ENCODE assay signal across 9 mouse cellular contexts in genomic region chr15:101519792-101520191, GRCm38 (mm10). TPM values are rescaled to one million over a fixed set of nuclear protein-coding genes. Genes with fewer than 3 reads are reported as not detected.
DNase-seq lines count a peak whose midpoint lies in the region; ATAC-seq and TF ChIP-seq lines count a peak whose summit lies in the region.
"Had no signal": no experiment of that assay in that cellular context is flagged by ENCODE, and none has a peak within 500 bp of the region (broad histone marks: within the 10 kb centered on the region; RNA-seq: fewer than 3 reads in every experiment).

No protein-coding gene starts in this region.

- H3K36me3 ChIP-seq in forebrain, embryonic 10.5 days (replicated peaks), result no peaks in the 10 kb centered on the region
- H3K36me3 ChIP-seq in forebrain, embryonic 13.5 days (ENCODE audit: poor library complexity, severe bottlenecking), result no peaks in the 10 kb centered on the region
- H3K36me3 ChIP-seq in ES-E14 (ENCODE audit: control insufficient read depth, insufficient read depth, low read length, poor library complexity, severe bottlenecking), result no peaks in the 10 kb centered on the region

- 17% methylated on average over 2 of the region's 2 CpGs for WGBS in forebrain, embryonic 10.5 days
- 18% methylated on average over 2 of the region's 2 CpGs for WGBS in forebrain, embryonic 13.5 days

- no peak overlapping the region for H3K9ac ChIP-seq in forebrain, embryonic 13.5 days
- H3K9ac ChIP-seq in ES-E14 (ENCODE audit: insufficient read depth, low read depth, low read length, poor library complexity, severe bottlenecking), result no peak overlapping the region

- no peak overlapping the region for H3K4me2 ChIP-seq in forebrain, embryonic 13.5 days

- H3K27me3 ChIP-seq in forebrain, embryonic 10.5 days (ENCODE audit: poor library complexity, severe bottlenecking), result no peaks in the 10 kb centered on the region
- no peaks in the 10 kb centered on the region for H3K27me3 ChIP-seq in forebrain, embryonic 13.5 days

- ATAC-seq in forebrain, embryonic 13.5 days, result no peak

- 0 out of 2 replicates have a peak, but pooled peaks cover 4% of the 10 kb centered on the region for H3K4me1 ChIP-seq in forebrain, embryonic 10.5 days
- H3K4me1 ChIP-seq in forebrain, embryonic 13.5 days, result no peaks in the 10 kb centered on the region
- no peaks in the 10 kb centered on the region for H3K4me1 ChIP-seq in ES-E14 (ENCODE audit: control insufficient read depth in 2 of 2, insufficient read depth in 2 of 2, low read length in 2 of 2, poor library complexity in 1 of 2)

- DNase-seq in forebrain, embryonic 10.5 days (ENCODE audit: extremely low spot score, low spot score), result peak; percentile 74
- peak; percentile 48 for DNase-seq in ES-E14 (ENCODE audit: low read depth, low spot score)
- DNase-seq in cerebellum, adult 8-10 months, result peak; percentile 58
- peak; percentile 80 for DNase-seq in gastrocnemius, postnatal 10 days
- peak; percentile 66 to 84 for DNase-seq in layer of hippocampus, postnatal 14 days (ENCODE audit: low spot score in 2 of 2)
- DNase-seq in mesoderm, embryonic 11.5 days (ENCODE audit: low read depth, low spot score), result peak; percentile 82
- DNase-seq in thymus, postnatal 14 days, result peak; percentile 50

- H3K4me3 ChIP-seq in forebrain, embryonic 10.5 days, result no peak overlapping the region
- no peak overlapping the region for H3K4me3 ChIP-seq in forebrain, embryonic 13.5 days
- H3K4me3 ChIP-seq in ES-E14 (ENCODE audit: insufficient read depth in 1 of 2, low read depth in 1 of 2, low read length in 2 of 2, poor library complexity in 1 of 2, severe bottlenecking in 1 of 2), result no peak overlapping the region

- H3K9me3 ChIP-seq in forebrain, embryonic 10.5 days, result no peaks in the 10 kb centered on the region
- no peaks in the 10 kb centered on the region; the same call in 1 of the 2 replicates for H3K9me3 ChIP-seq in forebrain, embryonic 13.5 days (replicated peaks)
- no peaks in the 10 kb centered on the region for H3K9me3 ChIP-seq in ES-E14 (ENCODE audit: control insufficient read depth, insufficient read depth, low read depth, low read length)

- H3K27ac ChIP-seq in forebrain, embryonic 10.5 days, result no peak overlapping the region
- H3K27ac ChIP-seq in forebrain, embryonic 13.5 days, result no peak overlapping the region
- H3K27ac ChIP-seq in ES-E14 (ENCODE audit: insufficient read depth, low read depth, low read length, poor library complexity, severe bottlenecking), result no peak overlapping the region
- H3K27ac ChIP-seq: macrophage had no signal

- in situ Hi-C loops in ES-E14 (cut with MboI; ENCODE audit: low sequenced_read_pairs in 2 of 2, unreplicated experiment in 2 of 2), result loop anchor here (10.0 kb wide), 1 partner anchor 455 kb away; no protein-coding TSS in a partner anchor

TF ChIP-seq in ES-E14, 5 proteins besides CTCF, POLR2A, EP300 and RAD21:
- TF ChIP-seq ZNF384 (IDR thresholded peaks at IDR 0.05; ENCODE audit: low read depth, low read length), result no peak
- peak; percentile 94 for TF ChIP-seq ZC3H11A (IDR thresholded peaks at IDR 0.05; ENCODE audit: borderline replicate concordance, low read depth, low read length)

RNA-seq across cellular contexts. Expression of gene Gm49425, which starts 2.7 kb away (rescaled TPM):
- polyA plus RNA-seq in forebrain, embryonic 10.5 days (2016; fragmentation: Nextera tagmentation; extraction: Ambion mirVana), result not detected in 2 replicates
- not detected in 2 replicates for polyA plus RNA-seq in forebrain, embryonic 13.5 days (2015; fragmentation: Nextera tagmentation; extraction: Ambion mirVana)
- not detected in 2 replicates for total RNA-seq in ES-E14 (2012; rRNA removed)
- not detected for total RNA-seq in gastrocnemius, postnatal 10 days (2021)
- not detected for total RNA-seq in layer of hippocampus, postnatal 14 days (2021)
- polyA plus RNA-seq: macrophage had no signal

RNA-seq across cellular contexts. Expression of gene Krt84, which starts 12.8 kb away (rescaled TPM):
- not detected in 2 replicates for polyA plus RNA-seq in forebrain, embryonic 10.5 days (2016; fragmentation: Nextera tagmentation; extraction: Ambion mirVana)
- polyA plus RNA-seq in forebrain, embryonic 13.5 days (2015; fragmentation: Nextera tagmentation; extraction: Ambion mirVana), result not detected in 2 replicates
- not detected in 2 replicates for total RNA-seq in ES-E14 (2012; rRNA removed)
- total RNA-seq in gastrocnemius, postnatal 10 days (2021), result not detected
- not detected for total RNA-seq in layer of hippocampus, postnatal 14 days (2021)
- polyA plus RNA-seq: macrophage had no signal

RNA-seq across cellular contexts. Expression of gene Krt83, which starts 28.5 kb away (rescaled TPM):
- not detected in 2 replicates for polyA plus RNA-seq in forebrain, embryonic 10.5 days (2016; fragmentation: Nextera tagmentation; extraction: Ambion mirVana)
- polyA plus RNA-seq in forebrain, embryonic 13.5 days (2015; fragmentation: Nextera tagmentation; extraction: Ambion mirVana), result not detected in 2 replicates
- total RNA-seq in ES-E14 (2012; rRNA removed), result not detected in 2 replicates
- total RNA-seq in gastrocnemius, postnatal 10 days (2021), result under 1 TPM in 1 of 2 experiments, not detected in 1; 0.40 TPM
- total RNA-seq in layer of hippocampus, postnatal 14 days (2021), result not detected
- polyA plus RNA-seq: macrophage had no signal

RNA-seq across cellular contexts. Expression of gene Krt82, which starts 30.7 kb away (rescaled TPM):
- polyA plus RNA-seq in forebrain, embryonic 10.5 days (2016; fragmentation: Nextera tagmentation; extraction: Ambion mirVana), result not detected in 2 replicates
- not detected in 2 replicates for polyA plus RNA-seq in forebrain, embryonic 13.5 days (2015; fragmentation: Nextera tagmentation; extraction: Ambion mirVana)
- not detected in 2 replicates for total RNA-seq in ES-E14 (2012; rRNA removed)
- not detected for total RNA-seq in gastrocnemius, postnatal 10 days (2021)
- total RNA-seq in layer of hippocampus, postnatal 14 days (2021), result not detected
- polyA plus RNA-seq: macrophage had no signal

RNA-seq across cellular contexts. Expression of gene Krt90, which starts 43.0 kb away (rescaled TPM):
- polyA plus RNA-seq in forebrain, embryonic 10.5 days (2016; fragmentation: Nextera tagmentation; extraction: Ambion mirVana), result 0.75 and 0.88 TPM in 2 replicates
- not detected in 2 replicates for polyA plus RNA-seq in forebrain, embryonic 13.5 days (2015; fragmentation: Nextera tagmentation; extraction: Ambion mirVana)
- 0.27 TPM in 1 of 2 replicates, not detected in the other for total RNA-seq in ES-E14 (2012; rRNA removed)
- total RNA-seq in gastrocnemius, postnatal 10 days (2021), result not detected
- under 1 TPM; 0.14 to 0.16 TPM for total RNA-seq in layer of hippocampus, postnatal 14 days (2021)
- polyA plus RNA-seq: macrophage had no signal
